Mouse (Mus musculus): ENCODE data around the gene Psma5.

Gene Psma5

DNA sequence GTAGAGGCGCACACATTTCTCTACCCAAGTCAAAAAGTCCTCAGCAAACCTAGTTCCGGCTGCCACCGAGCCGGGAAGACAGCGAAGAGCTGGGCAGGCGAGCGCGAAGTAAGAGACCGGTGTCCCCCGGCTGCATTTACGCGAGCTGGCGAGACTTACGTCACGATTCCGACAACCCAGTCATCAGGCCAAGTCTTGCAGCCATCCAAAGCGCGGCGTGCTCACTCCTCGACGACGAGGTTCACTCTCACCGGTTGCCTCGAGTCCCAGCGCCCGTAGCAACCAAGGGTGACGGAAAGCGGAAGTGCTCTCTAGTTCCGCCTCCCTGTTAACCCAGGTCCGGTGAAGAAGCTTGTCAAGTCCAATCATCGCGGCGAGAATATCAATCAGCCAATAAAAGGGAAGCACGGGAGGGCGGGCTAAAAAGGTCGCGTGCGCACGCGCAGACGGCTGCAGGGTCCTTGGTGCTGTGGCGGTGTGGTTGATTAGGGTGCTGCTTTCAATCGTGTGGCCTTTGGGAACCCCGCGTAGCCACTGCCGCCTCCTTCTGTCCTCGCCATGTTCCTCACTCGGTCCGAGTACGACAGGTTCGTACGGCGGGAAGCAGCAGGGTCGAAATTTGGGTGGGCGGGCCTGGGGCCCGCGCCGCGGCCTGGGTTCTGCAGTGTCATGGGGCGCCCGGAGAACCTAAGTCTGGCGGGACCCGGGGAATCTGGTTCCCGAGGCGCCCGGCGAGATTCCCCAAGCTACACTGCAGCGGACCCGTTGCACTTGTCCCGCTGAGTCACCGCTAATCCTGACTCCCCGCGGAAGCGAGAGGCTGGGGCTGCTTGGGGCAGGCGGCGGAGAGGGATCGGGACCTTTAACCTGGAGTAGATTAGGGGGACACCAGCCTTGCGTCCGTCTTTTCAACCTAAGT, at the start of gene Psma5:
Psma5 (plus strand) TSS at position 208 of the 919 bp plus-strand sequence.
- CTCF ChIA-PET: no interaction called here

DNA sequence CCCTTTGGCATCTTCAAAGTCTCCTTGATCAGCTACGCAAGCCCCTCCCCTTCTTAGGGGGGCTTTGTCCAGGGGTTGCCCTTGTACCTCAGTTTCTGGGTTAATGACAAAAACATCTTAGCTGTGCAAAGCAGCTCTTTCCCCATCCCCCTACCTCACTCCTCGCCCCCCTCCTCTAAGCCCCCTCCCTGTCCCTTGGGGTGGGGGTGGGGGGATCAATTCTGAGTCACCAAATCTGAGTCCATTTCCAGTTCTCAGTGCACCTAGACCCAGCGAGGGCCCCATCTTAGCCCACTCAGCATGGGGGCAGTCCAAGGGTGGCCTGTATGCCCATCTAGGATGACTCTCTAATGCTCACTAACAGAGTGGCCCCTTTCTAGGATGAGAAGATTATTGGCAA, 47.7 kb upstream of the Psma5 start:
- CTCF ChIA-PET: interaction anchor here (1.1 to 2.3 kb wide), 2 partner anchors 8 to 45 kb away, joined by 3 to 32 read pairs; partner anchors contain the start of gene Cyb561d1

DNA sequence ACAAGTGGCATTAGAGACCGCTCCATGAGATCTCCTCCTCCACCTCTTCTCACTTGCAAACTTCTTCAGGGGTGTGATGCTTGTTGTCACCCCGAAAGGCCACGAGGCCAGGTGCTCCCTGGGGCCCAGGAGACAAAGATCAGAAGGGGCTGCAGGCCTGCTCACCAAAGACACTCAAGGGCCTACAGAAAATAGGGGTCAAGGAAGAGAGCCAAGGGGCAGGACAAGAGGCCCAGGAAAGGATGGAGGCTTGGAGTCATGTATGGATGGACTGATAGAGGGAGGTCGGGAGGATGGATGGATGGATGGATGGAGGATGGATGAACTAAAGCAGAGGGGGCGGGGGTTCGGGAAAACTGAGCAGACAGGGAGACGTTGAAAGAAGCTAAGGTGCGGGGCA, 47.2 kb upstream of the Psma5 start:
- CTCF ChIA-PET: interaction anchor here (0.6 to 2.3 kb wide), 4 partner anchors 8 to 1201 kb away, joined by 3 to 32 read pairs (median 4); partner anchors contain the start of gene Cyb561d1

DNA sequence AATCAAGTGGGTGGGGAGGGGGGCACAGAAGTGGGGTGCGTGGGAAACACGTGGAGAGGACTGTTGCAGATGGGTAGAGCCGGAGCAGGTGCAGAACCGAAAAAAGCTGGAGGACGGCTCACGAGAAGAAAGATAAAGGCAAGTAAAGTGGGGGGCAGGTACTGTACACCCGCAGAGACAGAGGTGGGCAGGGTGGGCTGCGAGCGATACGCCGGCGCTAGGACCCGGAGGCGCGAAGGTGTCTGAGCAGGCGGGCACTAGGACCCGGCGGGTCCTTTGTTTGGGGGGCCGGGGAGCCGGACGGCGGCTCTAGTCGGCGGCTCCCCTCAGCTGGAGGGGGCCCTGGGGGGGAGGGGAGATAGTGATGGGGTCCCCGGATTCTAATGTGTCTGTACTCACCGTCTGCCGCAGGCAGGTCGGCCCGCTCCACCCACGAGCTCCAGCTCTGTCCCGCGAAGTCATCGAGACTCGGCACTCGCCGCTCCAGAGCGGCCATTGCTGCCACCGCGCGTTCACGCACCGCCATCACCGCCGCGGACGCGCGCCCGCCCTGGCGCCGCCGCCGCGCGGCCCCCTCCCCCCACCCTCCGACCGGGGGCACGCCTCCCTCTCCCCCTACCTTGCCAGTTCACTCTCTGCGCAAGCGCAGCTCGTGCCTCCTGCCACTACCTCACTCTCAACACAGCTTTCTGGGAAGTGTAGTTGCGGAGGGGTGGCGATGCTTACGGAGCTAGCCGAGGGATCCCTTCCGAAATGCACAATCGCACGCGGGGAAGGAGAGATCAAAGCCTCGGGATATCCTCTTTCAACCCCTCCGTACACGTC, 46.6 kb upstream of the Psma5 start:
- CTCF ChIA-PET: interaction anchor here (0.6 to 2.3 kb wide), 3 partner anchors 9 to 1200 kb away, joined by 4 to 32 read pairs (median 5); partner anchors contain the start of gene Cyb561d1

DNA sequence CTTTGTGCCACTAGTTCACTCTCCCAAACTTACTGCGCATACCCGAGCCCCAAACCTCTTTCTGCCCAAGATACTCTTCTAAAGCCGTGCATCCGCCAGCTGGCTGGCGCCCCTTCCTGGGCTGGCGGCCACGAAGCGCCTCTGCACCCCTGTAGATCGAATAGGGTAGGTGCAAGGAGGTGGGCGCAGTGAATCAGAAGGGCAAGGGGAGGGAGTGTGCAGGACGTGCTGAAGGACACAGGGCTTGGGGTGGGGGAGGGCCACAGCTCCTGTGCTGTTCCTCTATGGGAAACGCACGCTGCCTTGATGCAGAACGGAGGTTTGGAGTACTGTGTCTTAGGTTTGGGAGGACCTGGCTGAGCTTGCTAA, 46.0 kb upstream of the Psma5 start, which contains the start of gene Atxn7l2:
Atxn7l2 (minus strand) TSS at position 164 of the 369 bp plus-strand sequence.
- CTCF ChIA-PET: interaction anchor here (0.9 to 2.3 kb wide), 2 partner anchors 9 to 31 kb away, joined by 5 to 32 read pairs; partner anchors contain the start of gene Cyb561d1

DNA sequence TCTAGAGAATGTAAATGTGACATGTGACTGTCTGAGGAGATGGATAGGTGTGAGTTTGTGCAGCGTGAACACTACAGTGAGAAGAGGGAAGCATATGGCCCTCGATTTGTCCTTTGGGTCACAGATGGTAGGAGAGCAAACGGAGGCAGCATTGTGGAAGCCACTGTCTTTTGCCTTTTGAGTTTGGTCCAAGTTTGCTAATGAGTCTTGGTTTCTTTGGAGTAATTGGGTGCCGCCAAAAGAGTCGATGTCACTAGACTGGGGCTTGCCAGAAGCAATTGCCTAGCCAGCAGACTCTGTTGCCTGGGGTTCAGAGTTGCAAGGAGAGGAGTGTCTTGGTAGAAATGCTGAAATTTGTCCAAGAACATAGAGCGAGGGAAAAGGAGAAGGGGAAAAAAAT, 44.9 kb upstream of the Psma5 start:
- CTCF ChIA-PET: no interaction called here

DNA sequence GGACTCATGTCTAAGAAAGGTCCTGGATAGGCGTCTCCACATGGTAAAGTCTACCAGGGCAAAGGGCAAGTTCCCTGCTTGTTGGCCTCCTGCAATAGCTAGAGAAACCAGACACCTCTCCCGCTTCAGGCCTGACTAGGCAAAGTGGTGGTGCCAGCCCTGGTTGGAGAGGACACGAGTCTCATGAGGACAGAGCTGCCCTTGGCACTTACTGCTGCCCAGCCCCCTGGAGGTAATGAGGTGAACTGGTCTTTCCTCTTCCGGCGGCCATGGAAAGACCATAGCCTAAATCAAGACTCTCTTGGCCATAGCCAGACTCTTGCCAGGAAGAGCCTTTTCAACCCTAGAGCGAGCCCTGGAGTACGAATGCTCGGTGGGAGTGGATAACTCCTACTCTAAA, 44.3 kb upstream of the Psma5 start:
- CTCF ChIA-PET: no interaction called here

DNA sequence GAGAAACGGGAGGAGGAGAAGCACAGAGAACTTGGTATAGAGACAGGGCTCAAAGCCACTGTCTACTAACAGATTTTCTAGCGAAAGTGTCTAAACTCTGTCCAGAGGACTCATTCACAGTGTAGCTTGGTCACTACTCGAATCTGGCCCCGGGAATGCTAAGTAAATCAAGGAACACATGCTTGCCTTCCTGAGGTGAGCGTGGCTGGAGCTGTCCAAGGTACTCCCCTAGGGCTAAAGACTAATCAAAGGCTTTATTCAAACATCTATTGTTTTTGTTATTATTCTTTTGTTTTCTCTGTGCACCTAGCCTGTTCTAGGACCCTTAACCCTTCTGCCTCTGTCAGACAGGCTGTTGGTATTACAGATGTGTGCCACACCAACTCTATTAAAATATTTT, 42.0 kb upstream of the Psma5 start:
- CTCF ChIA-PET: no interaction called here

DNA sequence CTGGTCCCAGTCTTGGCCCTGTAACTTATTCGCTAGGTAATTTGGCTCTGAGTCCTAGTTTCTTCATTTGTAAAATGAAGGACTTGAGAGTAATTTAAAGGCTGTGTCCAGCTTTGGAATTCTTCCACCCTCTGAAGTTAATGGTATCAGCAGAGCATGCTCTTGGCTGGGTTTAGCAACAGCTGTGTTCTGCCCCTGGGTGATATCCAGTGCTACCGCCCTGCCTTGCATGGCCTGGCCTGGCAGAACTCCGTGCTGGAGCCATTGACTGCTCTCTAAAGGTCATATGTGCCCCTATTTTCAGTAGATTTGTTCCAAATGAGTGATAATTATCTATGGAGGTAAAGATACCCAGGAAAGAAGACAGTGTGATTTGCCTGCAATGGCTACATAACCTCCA, 36.1 kb upstream of the Psma5 start:
- CTCF ChIA-PET: interaction anchor here (0.7 kb wide), 1 partner anchor 600 kb away, joined by 6 read pairs; no protein-coding TSS in a partner anchor

DNA sequence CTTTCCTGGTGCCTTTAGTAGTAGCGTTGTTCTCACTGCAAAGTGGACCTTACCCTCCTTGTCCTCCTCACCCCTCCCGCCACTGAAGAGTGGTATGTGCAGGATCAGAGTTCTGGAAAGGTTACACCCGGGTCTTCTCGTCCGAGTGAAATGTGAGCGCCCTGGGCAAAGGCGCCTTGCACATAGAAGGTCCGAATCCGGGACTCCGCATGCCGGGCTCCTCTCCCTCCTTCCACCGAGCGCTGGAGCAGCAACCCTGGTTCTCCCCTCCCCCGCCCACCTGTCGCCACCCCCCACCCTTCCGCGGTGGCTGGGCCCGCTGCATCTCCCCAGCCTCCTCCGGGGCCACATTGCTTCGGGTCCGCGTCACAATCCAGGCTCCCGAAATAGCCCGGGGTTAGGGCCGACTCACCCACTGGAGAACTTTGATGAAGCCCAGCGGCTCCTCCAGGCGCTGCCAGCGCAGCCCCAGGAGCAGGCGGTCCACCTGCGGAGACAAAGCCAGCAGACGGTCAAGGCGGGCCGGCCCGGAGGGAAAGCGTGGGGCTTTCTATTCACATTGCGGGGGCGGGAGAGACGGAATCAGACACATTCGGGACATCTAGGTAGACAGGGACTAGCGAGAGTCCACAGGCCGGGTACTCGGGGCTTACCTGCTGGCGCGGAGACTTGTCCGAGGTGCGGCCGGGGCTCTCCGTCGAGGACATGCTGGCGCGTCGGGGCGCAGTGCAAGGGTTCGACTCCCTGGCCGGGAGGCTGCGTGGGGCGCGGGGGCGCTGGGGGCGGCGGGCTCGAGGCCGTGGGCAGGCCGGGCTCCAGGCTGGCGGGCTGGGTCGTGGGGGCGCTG, 30.8 kb upstream of the Psma5 start:
- CTCF ChIA-PET: interaction anchor here (0.6 kb wide), 1 partner anchor 29 kb away, joined by 3 read pairs; no protein-coding TSS in a partner anchor

DNA sequence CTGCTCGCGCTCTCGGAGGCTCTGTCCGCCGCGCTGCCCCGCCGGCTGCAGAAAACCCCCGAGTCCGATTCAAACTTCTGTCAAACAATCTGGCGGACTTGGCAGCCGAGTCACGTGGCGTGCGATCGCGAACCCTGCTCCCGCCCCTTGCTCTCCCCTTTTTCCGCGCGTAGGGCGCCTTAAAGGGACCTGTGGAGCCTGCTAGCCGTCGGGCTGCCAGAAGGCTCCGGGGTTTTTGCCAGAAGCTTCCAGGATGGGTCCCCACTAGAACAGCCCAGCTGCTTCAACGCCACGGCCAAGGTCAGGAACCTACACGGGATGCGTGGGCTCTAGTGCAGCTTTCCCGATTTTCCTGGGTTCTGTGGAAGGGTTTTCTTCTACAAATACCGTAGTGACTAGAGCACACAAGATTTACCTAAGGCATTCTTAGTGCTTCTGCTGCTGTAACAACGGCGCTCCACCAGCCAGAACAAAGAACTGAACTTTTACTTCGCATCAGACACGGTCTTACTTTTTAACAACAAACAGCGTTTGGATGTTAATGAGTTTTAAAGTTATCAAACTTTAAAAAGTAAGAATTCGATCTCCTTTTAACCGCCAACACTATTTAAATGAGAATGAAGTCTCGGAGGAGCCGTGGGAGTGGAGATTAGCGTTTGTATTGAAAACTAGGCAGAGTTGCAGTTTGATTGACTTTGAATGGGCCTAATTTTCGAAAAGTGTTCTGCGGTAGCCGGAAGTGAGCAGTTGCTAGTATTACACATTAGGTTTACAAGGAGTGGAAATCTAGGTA, 30.0 kb upstream of the Psma5 start, which contains the start of gene Sypl2:
Sypl2 (minus strand) TSS at position 91 of the 793 bp plus-strand sequence.
- CTCF ChIA-PET: no interaction called here

DNA sequence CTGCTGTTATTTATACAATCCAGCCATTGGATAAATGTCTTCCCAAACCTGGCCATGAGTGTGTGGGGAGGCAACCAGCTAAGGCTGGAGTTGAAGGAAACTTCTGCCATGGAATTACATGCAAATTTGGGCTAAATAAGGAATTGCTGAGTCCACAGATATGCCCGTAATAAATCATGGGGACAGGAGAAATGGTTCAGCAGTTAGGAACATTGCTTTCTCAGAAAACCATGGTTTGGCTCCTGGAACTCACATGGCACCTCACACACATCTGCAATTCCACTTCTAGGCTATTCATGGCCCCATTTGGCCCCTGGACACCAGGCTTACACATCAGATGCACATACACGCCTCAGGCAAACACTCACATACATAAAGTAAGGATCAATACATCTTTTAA, 29.2 kb upstream of the Psma5 start:
- CTCF ChIA-PET: no interaction called here

DNA sequence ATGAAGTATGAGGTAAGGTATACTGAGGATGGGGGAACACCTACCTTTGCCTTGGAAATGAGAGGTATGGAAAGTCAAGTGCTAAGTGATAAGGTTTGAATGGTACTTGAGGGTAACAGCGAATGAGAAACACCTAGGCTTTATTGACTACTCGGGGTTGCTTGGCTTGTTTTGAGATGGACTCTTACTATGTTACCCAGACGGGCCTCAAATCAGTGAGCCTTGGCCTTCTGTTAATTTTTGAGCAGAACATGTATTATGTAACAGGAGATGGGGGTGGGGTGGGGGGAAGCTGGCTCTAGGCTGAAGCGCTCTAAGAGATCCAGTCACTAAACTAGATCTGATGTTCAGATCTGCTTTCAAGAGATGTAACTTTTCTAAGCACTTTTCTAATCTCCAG, 25.1 kb upstream of the Psma5 start:
- CTCF ChIA-PET: no interaction called here

DNA sequence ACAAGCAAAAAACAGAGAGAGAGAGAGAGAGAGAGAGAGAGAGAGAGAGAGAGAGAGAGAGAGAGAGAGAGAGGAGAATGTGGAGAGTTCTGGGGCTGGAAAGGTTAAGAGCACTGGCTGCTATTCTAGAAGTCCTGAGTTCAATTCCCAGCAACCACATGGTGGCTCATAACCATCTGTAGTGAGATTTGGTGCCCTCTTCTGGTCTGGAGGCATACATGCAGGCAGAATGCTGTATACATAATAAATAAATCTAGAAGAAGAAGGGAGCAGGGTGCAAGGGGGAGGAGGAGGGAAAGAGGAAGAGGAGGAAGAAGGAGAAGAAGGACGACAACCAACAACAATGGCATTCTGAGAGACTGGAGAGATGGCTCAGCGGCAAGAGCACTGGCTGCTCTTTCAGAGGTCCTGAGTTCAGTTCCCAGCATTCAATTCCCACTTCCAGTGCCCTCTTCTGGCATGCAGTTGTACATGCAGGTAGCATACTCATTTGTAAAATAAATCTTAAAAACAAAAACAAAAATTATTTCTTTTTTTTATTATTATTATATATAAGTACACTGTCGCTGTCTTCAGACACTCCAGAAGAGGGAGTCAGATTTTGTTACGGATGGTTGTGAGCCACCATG, 19.1 kb upstream of the Psma5 start:
- CTCF ChIA-PET: interaction anchor here (0.7 kb wide), 1 partner anchor 43 kb away, joined by 8 read pairs; no protein-coding TSS in a partner anchor

DNA sequence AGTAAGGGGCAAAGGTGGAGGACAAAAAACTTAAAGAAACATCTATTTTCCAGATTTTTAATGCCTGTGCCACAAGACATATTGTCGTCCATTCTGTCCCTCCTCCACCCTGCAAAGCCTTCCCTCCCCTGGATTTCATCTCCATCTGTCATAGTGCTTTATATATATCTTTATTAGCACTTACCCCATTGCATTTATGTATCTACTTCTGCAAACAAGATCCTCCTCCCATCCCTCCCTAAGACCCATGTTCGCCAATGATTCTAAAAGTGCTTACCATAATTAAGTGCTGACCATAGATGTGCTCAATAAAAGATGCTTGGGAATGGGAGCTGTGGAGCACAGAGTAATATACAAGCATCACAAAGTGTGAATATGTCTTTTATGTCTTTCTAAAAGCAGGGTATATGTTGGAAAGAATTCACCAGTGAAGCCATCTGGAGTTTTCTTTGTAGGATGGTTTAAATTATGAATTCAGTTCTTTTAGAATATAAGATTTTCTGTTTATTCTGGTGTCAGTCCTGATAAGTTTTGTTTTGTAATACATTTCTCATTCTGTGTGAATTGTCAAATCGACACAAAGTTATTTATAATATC, 15.4 kb upstream of the Psma5 start:
- CTCF ChIA-PET: no interaction called here

DNA sequence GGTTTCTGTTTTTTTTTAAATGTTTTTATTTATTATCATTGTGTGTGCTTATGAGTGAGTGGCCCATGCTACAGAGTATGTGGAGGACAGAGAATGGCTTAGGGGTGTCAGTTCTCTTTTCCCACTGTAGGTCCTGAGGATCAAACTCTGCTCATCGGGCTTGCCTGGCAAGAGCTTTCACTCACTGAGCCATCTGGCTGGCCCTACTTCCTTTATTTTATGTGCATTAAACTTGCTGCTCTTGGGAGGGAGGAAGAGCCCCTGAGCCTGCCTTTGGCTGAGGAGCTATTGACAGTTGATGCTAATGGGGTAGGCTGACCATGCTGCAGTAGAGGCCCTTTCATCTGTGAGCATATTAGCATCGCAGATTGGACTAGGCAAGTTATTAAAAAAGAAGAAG, 9.9 kb upstream of the Psma5 start:
- CTCF ChIA-PET: no interaction called here

DNA sequence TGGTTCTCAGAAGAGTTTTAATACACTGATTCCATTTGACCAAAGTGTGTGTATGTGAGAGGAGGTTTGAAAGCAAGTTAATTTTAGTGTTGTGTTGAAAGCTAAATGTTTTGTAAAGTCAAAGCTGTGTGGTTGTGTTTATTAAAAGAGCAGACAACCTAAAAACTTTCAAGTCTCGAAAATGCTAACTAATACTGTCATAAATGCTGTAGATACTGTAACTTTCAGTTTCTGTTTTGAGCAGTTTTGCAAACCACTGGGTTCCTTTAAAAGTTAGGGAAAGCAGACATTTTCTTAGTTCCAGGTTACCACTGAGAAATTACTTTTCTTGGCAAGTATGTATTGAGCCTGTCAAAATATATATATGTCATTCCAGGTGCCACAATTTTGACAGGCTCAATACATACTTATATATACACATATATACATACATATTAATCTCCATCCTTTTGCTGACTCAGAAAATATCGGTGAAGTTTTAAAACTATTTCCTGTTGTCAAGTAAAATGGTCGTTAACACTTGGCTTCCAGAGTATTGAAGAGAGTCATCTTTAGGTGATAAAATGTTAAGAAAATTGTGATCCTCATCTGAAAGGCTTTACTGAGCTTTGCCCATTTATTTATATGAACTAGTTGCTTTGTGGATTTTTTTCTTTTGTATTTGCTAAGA, 1.2 kb downstream of the Psma5 start:
- CTCF ChIA-PET: interaction anchor here (0.7 kb wide), 1 partner anchor 1025 kb away, joined by 3 read pairs; no protein-coding TSS in a partner anchor

DNA sequence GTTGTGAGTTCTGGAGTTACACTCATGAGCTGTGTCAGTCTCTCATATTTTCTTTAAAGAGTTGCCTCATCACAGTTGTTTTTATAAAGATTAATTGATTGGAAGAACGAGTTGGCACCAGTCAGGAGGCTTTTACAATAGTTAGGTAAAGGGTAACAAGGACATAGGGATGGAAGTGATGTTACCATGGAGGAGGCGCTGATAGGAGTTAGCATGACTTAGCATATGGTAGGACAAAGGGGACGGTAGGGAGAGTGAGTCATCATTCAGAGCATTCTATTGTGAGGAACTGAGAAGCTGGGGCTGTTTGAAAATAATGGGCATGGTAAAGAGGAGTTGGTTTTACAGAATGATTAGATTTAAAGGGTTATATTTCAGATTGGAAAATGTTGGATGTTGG, 2.6 kb downstream of the Psma5 start:
- CTCF ChIA-PET: no interaction called here

DNA sequence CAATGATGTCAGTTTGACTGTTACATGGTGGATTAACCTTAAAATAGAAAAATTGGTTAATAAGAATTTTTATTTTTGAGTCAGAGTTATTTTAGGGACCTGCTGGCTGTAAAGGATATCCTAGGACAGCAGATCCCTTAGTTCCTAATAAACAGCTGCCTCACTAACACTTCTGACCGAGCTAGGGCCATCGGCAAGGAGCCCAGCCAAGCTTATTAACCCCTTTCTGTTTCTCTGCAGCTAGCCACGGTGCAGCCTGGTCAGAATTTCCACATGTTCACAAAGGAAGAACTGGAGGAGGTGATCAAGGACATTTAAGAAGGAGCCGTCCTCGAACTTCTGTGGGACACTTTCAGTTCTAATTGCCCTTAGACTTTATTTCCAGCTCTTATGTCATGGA, 22.8 kb downstream of the Psma5 start:
- CTCF ChIA-PET: interaction anchor here (0.8 kb wide), 1 partner anchor 303 kb away, joined by 3 read pairs; no protein-coding TSS in a partner anchor
